Mouse (Mus musculus): ENCODE measurements around the gene Strn4.

Strn4 gene

DNA sequence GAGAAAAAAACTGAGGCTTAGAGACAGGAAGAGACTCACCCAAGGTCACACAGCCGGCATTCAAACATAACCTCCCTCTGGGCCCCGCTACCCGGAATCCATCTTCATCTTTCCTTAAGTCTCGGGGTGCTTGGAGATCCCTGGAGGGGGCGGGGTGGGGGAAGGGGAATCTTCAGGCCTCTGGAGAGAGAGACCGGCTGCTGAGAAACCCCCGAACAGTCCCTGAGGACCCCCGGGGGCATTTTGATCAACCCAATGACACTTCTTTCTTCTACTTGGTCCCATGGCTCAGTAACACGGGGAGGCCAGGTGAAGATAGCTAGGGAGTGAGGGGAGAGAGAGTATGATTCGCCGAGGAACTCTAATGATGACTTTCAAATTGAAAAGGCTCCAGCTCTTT lies 60.3 kb downstream of the Strn4 start:
- DNase-seq (ENCODE audit: low spot score) = no peak

- no peak for DNase-seq (ENCODE audit: low spot score)
Measured at GRCm38 (mm10) chr7:16876608-16877007, 60.9 kb downstream of the Strn4 start.

GRCm38 (mm10) chr7:16877717-16878116 lies 62.0 kb downstream of the Strn4 start:
- DNase-seq (ENCODE audit: low spot score) = no peak

- no peak for DNase-seq (ENCODE audit: low spot score)
Measured at GRCm38 (mm10) chr7:16879796-16880547, 64.3 kb downstream of the Strn4 start.

GRCm38 (mm10) chr7:16880615-16881014 lies 64.9 kb downstream of the Strn4 start:
- DNase-seq (ENCODE audit: low spot score) = no peak

- no peak for DNase-seq (ENCODE audit: low spot score)
Measured at GRCm38 (mm10) chr7:16883162-16883561, 67.5 kb downstream of the Strn4 start.

GRCm38 (mm10) chr7:16884334-16884733 lies 68.6 kb downstream of the Strn4 start:
- DNase-seq (ENCODE audit: low spot score) = no peak

DNA sequence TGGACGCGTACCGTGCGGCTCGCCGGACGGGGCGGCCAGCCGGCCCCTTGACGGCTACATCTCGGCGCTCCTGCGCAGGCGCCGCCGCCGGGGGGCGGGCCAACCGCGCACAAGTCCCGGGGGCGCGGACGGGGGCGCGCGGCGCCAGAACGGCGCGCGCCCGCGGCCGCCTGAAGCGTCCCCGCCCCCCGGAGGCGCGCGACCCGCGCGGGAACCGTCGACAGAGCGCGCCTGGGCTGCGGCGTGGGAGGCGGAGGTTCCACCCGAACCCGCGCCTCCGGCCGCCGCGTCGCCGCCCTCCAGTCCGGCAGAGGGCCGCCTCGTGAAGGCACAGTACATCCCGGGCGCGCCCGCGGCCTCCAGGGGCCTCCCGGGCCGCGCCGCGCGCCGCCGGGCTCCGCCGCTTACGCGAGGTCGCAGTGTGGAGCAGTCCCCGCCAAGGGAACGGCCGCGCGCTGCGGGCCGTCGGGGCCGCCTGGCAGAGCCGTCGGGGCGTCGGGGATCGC lies 69.6 kb downstream of the Strn4 start:
- no peak for DNase-seq (ENCODE audit: low spot score)

GRCm38 (mm10) chr7:16885905-16886304 lies 70.2 kb downstream of the Strn4 start:
- DNase-seq (ENCODE audit: low spot score) = no peak
